ENCODE assay signal across 7 mouse cellular contexts in the genomic region with DNA sequence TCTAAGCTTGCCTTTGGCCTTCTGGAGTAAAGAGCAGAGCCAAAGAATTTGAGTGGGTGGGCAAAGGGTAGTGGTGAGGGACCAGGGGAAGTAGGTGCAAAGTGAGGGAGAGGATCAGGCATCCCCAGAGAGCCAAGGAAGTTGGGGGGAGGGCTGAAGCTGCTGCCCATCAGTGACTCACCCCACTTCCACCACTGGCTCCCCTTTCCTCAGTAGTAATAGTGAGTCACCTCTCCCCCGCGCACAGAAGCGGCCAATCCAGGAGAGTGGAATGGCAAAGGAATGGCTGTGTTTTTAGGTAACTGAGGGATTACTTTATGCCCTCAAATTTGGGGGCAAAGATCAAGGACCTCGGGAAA. TPM values are rescaled to one million over a fixed set of nuclear protein-coding genes. Genes with fewer than 3 reads are reported as not detected.
A peak's percentile ranks its signal among the peaks of the same experiment; 100 is the strongest.
DNase-seq lines count a peak whose midpoint lies in the region; ATAC-seq and TF ChIP-seq lines count a peak whose summit lies in the region.

No protein-coding gene starts in this region.

- no peak overlapping the region; the same call in 1 of the 2 replicates for H3K4me3 ChIP-seq in testis, adult 2 months (ENCODE audit: control insufficient read depth, low read depth, low read length)
- H3K4me3 ChIP-seq in embryonic facial prominence, embryonic 15.5 days (replicated peaks) = peak overlapping the region; percentile 77
- H3K4me3 ChIP-seq in hindbrain, embryonic 16.5 days (ENCODE audit: low read length) = peak overlapping the region; percentile 87
- H3K4me3 ChIP-seq in midbrain, embryonic 12.5 days = no peak overlapping the region

- DNase-seq in testis, postnatal 10 days (ENCODE audit: low spot score) = no peak
- DNase-seq in cerebellum, adult 9-11 months = no peak

- peak overlapping the region; percentile 24; the same call in 1 of the 2 replicates for H3K27ac ChIP-seq in testis, adult 2 months (ENCODE audit: control insufficient read depth, insufficient read depth, low read depth, low read length)
- peak overlapping the region; percentile 97 for H3K27ac ChIP-seq in embryonic facial prominence, embryonic 15.5 days (replicated peaks)
- peak overlapping the region; percentile 81 for H3K27ac ChIP-seq in hindbrain, embryonic 16.5 days (ENCODE audit: low read depth, low read length)
- 0 out of 2 replicates have a peak overlapping the region, but pooled peaks have one; percentile 15 for H3K27ac ChIP-seq in midbrain, embryonic 12.5 days (replicated peaks)

- H3K9ac ChIP-seq in embryonic facial prominence, embryonic 15.5 days = peak overlapping the region; percentile 12; the same call in 1 of the 2 replicates
- H3K9ac ChIP-seq in hindbrain, embryonic 16.5 days (ENCODE audit: low read depth, low read length) = peak overlapping the region; percentile 90
- H3K9ac ChIP-seq in midbrain, embryonic 12.5 days (replicated peaks) = 0 out of 2 replicates have a peak overlapping the region, but pooled peaks have one; percentile 68

- no peaks in the 10 kb centered on the region for H3K9me3 ChIP-seq in embryonic facial prominence, embryonic 15.5 days (replicated peaks)
- H3K9me3 ChIP-seq in hindbrain, embryonic 16.5 days (ENCODE audit: control insufficient read depth, low read length) = no peaks in the 10 kb centered on the region
- no peaks in the 10 kb centered on the region for H3K9me3 ChIP-seq in midbrain, embryonic 12.5 days

- 3% methylated on average over 4 of the region's 4 CpGs for WGBS in embryonic facial prominence, embryonic 15.5 days
- 36% methylated on average over 4 of the region's 4 CpGs for WGBS in hindbrain, embryonic 16.5 days
- 24% methylated on average over 4 of the region's 4 CpGs for WGBS in midbrain, embryonic 12.5 days

- TF ChIP-seq CTCF in testis, adult 2 months (IDR thresholded peaks at IDR 0.05; ENCODE audit: control insufficient read depth, insufficient read depth, insufficient replicate concordance, low read depth, low read length) = no peak

- H3K4me2 ChIP-seq in embryonic facial prominence, embryonic 15.5 days (replicated peaks) = peak overlapping the region; percentile 80
- peak overlapping the region; percentile 93 for H3K4me2 ChIP-seq in hindbrain, embryonic 16.5 days (ENCODE audit: low read length)
- H3K4me2 ChIP-seq in midbrain, embryonic 12.5 days (replicated peaks) = peak overlapping the region; percentile 93

- no peaks in the 10 kb centered on the region for H3K36me3 ChIP-seq in testis, adult 2 months (ENCODE audit: control insufficient read depth, insufficient read depth, low read length)
- H3K36me3 ChIP-seq in embryonic facial prominence, embryonic 15.5 days = peaks cover 7% of the 10 kb centered on the region; the same call in 1 of the 2 replicates
- H3K36me3 ChIP-seq in hindbrain, embryonic 16.5 days (ENCODE audit: control insufficient read depth, insufficient read depth, low read length) = no peaks in the 10 kb centered on the region
- H3K36me3 ChIP-seq in midbrain, embryonic 12.5 days = no peaks in the 10 kb centered on the region

- ATAC-seq in embryonic facial prominence, embryonic 15.5 days (ENCODE audit: insufficient number of reproducible peaks, low FRiP score, low TSS enrichment, low read depth) = peak; percentile 55
- peak; percentile 25; the same call in 1 of the 2 replicates for ATAC-seq in hindbrain, embryonic 16.5 days
- no peak for ATAC-seq in midbrain, embryonic 12.5 days (ENCODE audit: low FRiP score, low read depth)
- no peak for ATAC-seq in inflammation-experienced regulatory T-cells, adult 6 months

- TF ChIP-seq POLR2A in testis, adult 2 months (IDR thresholded peaks at IDR 0.05; ENCODE audit: control insufficient read depth, low read depth, low read length) = no peak

- no peaks in the 10 kb centered on the region for H3K27me3 ChIP-seq in testis, adult 2 months (ENCODE audit: control insufficient read depth, insufficient read depth, low read length)
- H3K27me3 ChIP-seq in embryonic facial prominence, embryonic 15.5 days = no peaks in the 10 kb centered on the region
- no peaks in the 10 kb centered on the region for H3K27me3 ChIP-seq in hindbrain, embryonic 16.5 days (replicated peaks; ENCODE audit: control insufficient read depth, insufficient read depth, low read length)
- peaks cover 57% of the 10 kb centered on the region for H3K27me3 ChIP-seq in midbrain, embryonic 12.5 days

- peaks cover 18% of the 10 kb centered on the region for H3K4me1 ChIP-seq in testis, adult 2 months (ENCODE audit: control insufficient read depth, insufficient read depth, low read length)
- H3K4me1 ChIP-seq in embryonic facial prominence, embryonic 15.5 days = peaks cover 76% of the 10 kb centered on the region
- peaks cover 19% of the 10 kb centered on the region for H3K4me1 ChIP-seq in hindbrain, embryonic 16.5 days (ENCODE audit: control insufficient read depth, insufficient read depth, low read depth, low read length)
- H3K4me1 ChIP-seq in midbrain, embryonic 12.5 days = peaks cover 27% of the 10 kb centered on the region

RNA-seq across cellular contexts. Expression of a gene that starts 6.3 kb away (rescaled TPM):
- polyA plus RNA-seq in testis, adult 2 months (2012; rRNA removed) = 14.4 and 16.7 TPM in 2 replicates
- 625 and 678 TPM in 2 replicates for polyA plus RNA-seq in embryonic facial prominence, embryonic 15.5 days (2015; fragmentation: Nextera tagmentation; extraction: Ambion mirVana)
- polyA plus RNA-seq in hindbrain, embryonic 16.5 days (2015; fragmentation: Nextera tagmentation; extraction: Ambion mirVana) = 62.3 and 70.4 TPM in 2 replicates
- polyA plus RNA-seq in midbrain, embryonic 12.5 days (2016; fragmentation: Nextera tagmentation; extraction: Ambion mirVana) = 34.3 and 42.8 TPM in 2 replicates
- 1 to 10 TPM; 2.6 to 8.0 (median 4.0) TPM for polyA plus RNA-seq in inflammation-experienced regulatory T-cells, adult 6 months (2017; shearing (Covaris generic))

RNA-seq across cellular contexts. Expression of a gene that starts 28.7 kb away (rescaled TPM):
- 1.4 and 1.5 TPM in 2 replicates for polyA plus RNA-seq in testis, adult 2 months (2012; rRNA removed)
- polyA plus RNA-seq in embryonic facial prominence, embryonic 15.5 days (2015; fragmentation: Nextera tagmentation; extraction: Ambion mirVana) = 22.5 and 22.8 TPM in 2 replicates
- polyA plus RNA-seq in hindbrain, embryonic 16.5 days (2015; fragmentation: Nextera tagmentation; extraction: Ambion mirVana) = 20.4 and 22.1 TPM in 2 replicates
- polyA plus RNA-seq in midbrain, embryonic 12.5 days (2016; fragmentation: Nextera tagmentation; extraction: Ambion mirVana) = 47.8 and 49.9 TPM in 2 replicates
- polyA plus RNA-seq in inflammation-experienced regulatory T-cells, adult 6 months (2017; shearing (Covaris generic)) = under 1 TPM; 0.17 to 0.20 (median 0.18) TPM

RNA-seq across cellular contexts. Expression of a gene that starts 42.5 kb away (rescaled TPM):
- 58.9 and 66.2 TPM in 2 replicates for polyA plus RNA-seq in testis, adult 2 months (2012; rRNA removed)
- polyA plus RNA-seq in embryonic facial prominence, embryonic 15.5 days (2015; fragmentation: Nextera tagmentation; extraction: Ambion mirVana) = 18.5 and 21.9 TPM in 2 replicates
- 32.3 and 32.8 TPM in 2 replicates for polyA plus RNA-seq in hindbrain, embryonic 16.5 days (2015; fragmentation: Nextera tagmentation; extraction: Ambion mirVana)
- polyA plus RNA-seq in midbrain, embryonic 12.5 days (2016; fragmentation: Nextera tagmentation; extraction: Ambion mirVana) = 19.3 and 20.3 TPM in 2 replicates
- 10 to 100 TPM; 24.5 to 49.0 (median 28.3) TPM for polyA plus RNA-seq in inflammation-experienced regulatory T-cells, adult 6 months (2017; shearing (Covaris generic))

RNA-seq across cellular contexts. Expression of a gene that starts 44.6 kb away (rescaled TPM):
- polyA plus RNA-seq in testis, adult 2 months (2012; rRNA removed) = 0.10 and 1.9 TPM in 2 replicates
- polyA plus RNA-seq in embryonic facial prominence, embryonic 15.5 days (2015; fragmentation: Nextera tagmentation; extraction: Ambion mirVana) = 96.3 and 107 TPM in 2 replicates
- 0.15 TPM in 1 of 2 replicates, not detected in the other for polyA plus RNA-seq in hindbrain, embryonic 16.5 days (2015; fragmentation: Nextera tagmentation; extraction: Ambion mirVana)
- polyA plus RNA-seq in midbrain, embryonic 12.5 days (2016; fragmentation: Nextera tagmentation; extraction: Ambion mirVana) = 0.21 and 0.47 TPM in 2 replicates
- not detected for polyA plus RNA-seq in inflammation-experienced regulatory T-cells, adult 6 months (2017; shearing (Covaris generic))

RNA-seq across cellular contexts. Expression of a gene that starts 49.4 kb away (rescaled TPM):
- 46.9 and 53.9 TPM in 2 replicates for polyA plus RNA-seq in testis, adult 2 months (2012; rRNA removed)
- 183 and 199 TPM in 2 replicates for polyA plus RNA-seq in embryonic facial prominence, embryonic 15.5 days (2015; fragmentation: Nextera tagmentation; extraction: Ambion mirVana)
- polyA plus RNA-seq in hindbrain, embryonic 16.5 days (2015; fragmentation: Nextera tagmentation; extraction: Ambion mirVana) = 184 and 218 TPM in 2 replicates
- 137 and 152 TPM in 2 replicates for polyA plus RNA-seq in midbrain, embryonic 12.5 days (2016; fragmentation: Nextera tagmentation; extraction: Ambion mirVana)
- 100 to 1,000 TPM; 149 to 189 (median 187) TPM for polyA plus RNA-seq in inflammation-experienced regulatory T-cells, adult 6 months (2017; shearing (Covaris generic))

Comparison
In these comparisons a context has a peak if more than half of its experiments do, and no peak if none do; other contexts are left out.
1. H3K27ac ChIP-seq: peak in every context shown above with its lines; median percentile 97 in embryonic facial prominence, embryonic 15.5 days; 81 in hindbrain, embryonic 16.5 days; 24 in testis, adult 2 months; 15 in midbrain, embryonic 12.5 days.
2. H3K4me3 ChIP-seq: peak in embryonic facial prominence, embryonic 15.5 days (single experiment) and hindbrain, embryonic 16.5 days (single experiment); none in testis, adult 2 months (single experiment) and midbrain, embryonic 12.5 days (single experiment).
3. ATAC-seq: peak in embryonic facial prominence, embryonic 15.5 days (single experiment) and hindbrain, embryonic 16.5 days (single experiment); none in midbrain, embryonic 12.5 days (single experiment) and inflammation-experienced regulatory T-cells, adult 6 months (single experiment).
4. H3K9ac ChIP-seq: peak in every context shown above with its lines; median percentile 90 in hindbrain, embryonic 16.5 days; 68 in midbrain, embryonic 12.5 days; 12 in embryonic facial prominence, embryonic 15.5 days.
5. Peak in every context shown above with its lines, with median percentiles within 50 percentile points of each other: H3K4me2 ChIP-seq.